Mouse (Mus musculus) thymus, adult 2 months (tissue): ENCODE measurements around the gene Krt79.

Experiments
- CTCF ChIP-seq: fragments of 200-500 bp; IDR thresholded peaks from 2 replicates; pipeline ENCODE4 v1.5.1; 2012; ENCODE audit warnings: mild to moderate bottlenecking, control low read depth, low read length, moderate library complexity, borderline replicate concordance; ENCODE audit not compliant: control insufficient read depth, poor library complexity, insufficient read depth; ENCODE audit errors: extremely low read depth
- POLR2A ChIP-seq: fragments of 200-500 bp; IDR thresholded peaks from 2 replicates; pipeline ENCODE4 v1.6.1; 2012; ENCODE audit warnings: mild to moderate bottlenecking, low read length, control low read depth, moderate library complexity; ENCODE audit not compliant: control insufficient read depth, poor library complexity, insufficient read depth; ENCODE audit errors: extremely low read depth

GRCm38 (mm10) chr15:101892820-101893219 is 47.3 kb downstream of the Krt79 start, which contains the start of gene Krt76:
- TF ChIP-seq CTCF = no peak
- no peak for TF ChIP-seq POLR2A
